Mouse (Mus musculus) G1E (cell line): ENCODE measurements around the gene Alg1.

Experiments
- CTCF ChIP-seq: IDR thresholded peaks from 2 replicates; pipeline ENCODE4 v1.5.1; 2012; ENCODE audit warnings: low read depth, low read length, inconsistent platforms, mixed read lengths
- GATA1 ChIP-seq: IDR thresholded peaks from 2 replicates; pipeline ENCODE4 v1.6.1; 2012; ENCODE audit warnings: borderline replicate concordance, low read length, inconsistent platforms, mixed read lengths
- POLR2AphosphoS5 ChIP-seq: IDR thresholded peaks from 2 replicates; pipeline ENCODE4 v1.6.1; 2012; ENCODE audit warnings: low read depth, low read length, inconsistent platforms; ENCODE audit not compliant: insufficient replicate concordance
- TAL1 ChIP-seq: conservative IDR thresholded peaks from 2 replicates; pipeline ENCODE4 v1.6.1; 2012; ENCODE audit warnings: low read depth, low read length, inconsistent platforms, mixed read lengths

DNA sequence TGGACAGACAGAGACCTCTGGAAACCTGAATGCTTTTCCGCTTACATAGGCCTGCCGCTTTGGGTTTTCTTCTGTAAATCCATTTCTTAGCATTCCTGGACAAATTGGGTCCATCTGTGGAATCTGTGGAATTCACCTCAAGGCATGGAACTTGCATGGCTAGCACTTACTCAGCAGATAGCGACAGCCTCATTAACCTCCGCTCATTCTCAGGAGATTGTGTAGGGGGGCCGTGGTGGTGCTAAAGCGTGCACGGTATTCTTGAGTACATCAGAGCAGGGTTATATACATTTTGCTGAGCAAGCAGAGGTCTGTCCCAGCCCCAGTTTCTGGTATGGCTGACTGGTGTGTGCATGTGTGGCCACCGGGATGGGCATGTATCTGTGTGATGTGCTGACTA is 29.7 kb downstream of the Alg1 start:
- TF ChIP-seq CTCF (no peak), GATA1 (no peak), TAL1 (no peak), POLR2AphosphoS5 (no peak)
